Mouse (Mus musculus): Measurements from ENCODE around the gene Rb1.

DNA sequence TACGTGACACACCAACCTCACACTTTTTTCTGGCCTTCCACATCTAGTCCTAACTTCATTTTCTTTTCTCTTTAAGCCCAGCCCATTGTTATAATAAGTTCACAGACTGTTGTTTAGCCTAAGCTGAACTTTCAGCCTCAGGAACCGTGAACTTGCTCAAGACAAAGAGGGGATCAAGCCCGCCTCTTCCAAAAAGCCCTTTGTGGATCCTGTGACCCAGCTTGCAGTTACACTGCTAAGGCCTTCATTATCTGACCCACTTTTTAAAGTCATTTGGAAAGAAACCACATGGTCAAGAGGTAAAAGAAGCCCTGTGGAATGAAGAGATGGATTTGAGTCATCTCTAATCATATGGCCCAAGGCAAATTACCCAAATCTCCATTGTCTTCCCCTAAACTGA lies 183.8 kb downstream of the Rb1 start:
- TF ChIP-seq POLR2A (IDR thresholded peaks at IDR 0.05; ENCODE audit: borderline replicate concordance, extremely low read depth, low read depth, low read length) (no peak), CTCF (IDR thresholded peaks at IDR 0.05; ENCODE audit: insufficient read depth, low read length) (no peak)
